Mouse (Mus musculus): Measurements from ENCODE around the gene Nrros.
A peak's percentile ranks its signal among the peaks of the same experiment; 100 is the strongest.

Nrros gene

GRCm38 (mm10) chr16:32165281-32165821 lies at the start of gene Nrros:
Nrros (minus strand) TSS chr16:32165594.
- peak; percentile 72 to 77 for DNase-seq

GRCm38 (mm10) chr16:32214804-32215576 lies 49.6 kb upstream of the Nrros start:
- no peak for DNase-seq

DNA sequence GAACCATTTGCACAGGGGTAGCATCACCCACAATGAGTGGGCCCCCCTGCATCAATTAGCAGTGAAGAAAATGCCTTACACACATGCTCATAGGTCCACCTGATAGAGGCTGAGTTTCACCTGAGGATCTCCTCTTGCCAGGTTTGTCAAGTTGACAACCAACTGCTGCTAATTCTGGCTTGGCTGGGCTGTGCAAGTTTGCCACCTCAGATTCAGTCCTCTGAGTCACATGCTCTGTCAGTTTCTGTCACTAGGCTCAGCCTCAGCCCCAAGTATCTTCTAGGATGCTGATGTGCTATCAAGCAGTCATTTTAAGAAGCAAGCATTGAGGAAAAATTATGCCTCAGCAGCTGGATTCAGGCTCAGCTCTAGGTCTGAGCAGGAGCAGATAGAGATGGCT lies 48.8 kb upstream of the Nrros start:
- DNase-seq: no peak

GRCm38 (mm10) chr16:32204902-32205301 lies 39.5 kb upstream of the Nrros start:
- no peak for DNase-seq

DNA sequence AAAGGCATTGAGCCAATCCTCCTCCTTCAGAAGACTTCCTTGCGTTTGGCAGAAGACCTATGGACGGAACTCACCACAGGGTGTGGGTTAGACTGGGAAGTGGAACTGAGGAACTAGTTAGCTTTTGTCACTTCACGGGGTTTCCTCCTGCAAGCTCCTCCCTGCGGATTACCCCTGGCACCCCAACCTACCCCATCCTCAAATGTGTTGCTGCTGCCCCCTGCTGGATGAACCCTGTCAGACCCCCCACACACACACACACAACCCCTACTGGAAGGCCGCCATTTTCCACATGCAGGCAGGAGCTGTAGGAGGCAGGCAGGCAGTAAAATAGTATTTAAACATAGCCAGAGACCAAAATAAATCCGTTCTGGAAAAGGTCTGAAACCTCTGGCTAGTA lies 37.3 kb upstream of the Nrros start:
- DNase-seq: peak; percentile 88 to 92

DNA sequence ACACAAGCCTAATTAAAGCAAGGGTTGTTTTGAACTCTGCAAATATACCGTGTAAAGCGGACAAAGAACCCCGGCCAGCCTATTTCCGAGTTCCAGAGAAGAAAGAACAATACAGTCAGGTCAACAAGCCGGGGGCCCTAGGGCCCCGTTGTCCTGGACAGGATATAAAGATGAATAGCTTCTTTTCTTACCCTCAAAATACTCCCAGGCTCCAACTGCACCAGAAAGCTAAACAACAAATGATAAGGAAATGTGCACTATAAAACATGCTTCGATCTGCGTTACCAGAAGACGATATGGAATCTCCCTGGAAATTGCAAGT lies 35.6 kb upstream of the Nrros start:
- DNase-seq: no peak

DNA sequence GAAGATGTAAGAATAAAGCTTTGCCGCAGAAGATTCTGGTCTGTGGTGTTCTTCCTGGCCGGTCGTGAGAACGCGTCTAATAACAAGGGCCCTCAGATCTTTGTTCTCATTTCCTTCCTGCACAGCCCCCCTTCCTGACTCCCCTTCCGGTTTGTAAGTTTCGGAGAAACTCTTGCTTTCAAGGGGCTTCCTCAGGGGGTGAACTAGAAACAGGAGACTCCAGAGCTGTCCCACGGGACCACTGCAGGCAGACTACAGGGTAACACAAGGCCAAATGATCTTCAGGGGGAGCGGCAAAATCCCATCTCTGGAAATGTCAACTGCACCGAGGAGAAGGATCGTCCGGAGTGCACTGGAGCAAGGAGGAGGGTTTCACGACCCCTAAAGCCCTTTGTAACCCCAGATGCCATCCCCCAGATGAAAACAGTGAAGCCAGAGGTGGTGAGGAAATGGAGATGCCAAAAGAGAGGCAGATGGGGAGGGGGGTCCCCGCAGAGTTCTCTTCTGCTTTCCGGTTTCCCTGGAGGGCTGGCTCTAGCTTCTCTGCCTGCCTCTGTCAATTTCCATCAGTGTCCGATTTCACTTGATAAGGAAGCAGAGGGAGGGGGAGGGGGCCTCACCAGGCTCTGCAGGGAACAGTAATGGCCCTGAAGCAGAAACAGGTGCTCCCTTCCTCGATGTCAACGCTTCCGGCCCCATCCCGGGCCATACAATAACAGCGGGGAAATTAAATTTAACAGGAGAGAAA lies 35.0 kb upstream of the Nrros start:
- peak; percentile 35 to 44 for DNase-seq

GRCm38 (mm10) chr16:32190011-32190441 lies 24.6 kb upstream of the Nrros start:
- DNase-seq: peak; percentile 51 to 55

GRCm38 (mm10) chr16:32189109-32189508 lies 23.7 kb upstream of the Nrros start:
- peak in 1 of 2 experiments; percentile 33 for DNase-seq

DNA sequence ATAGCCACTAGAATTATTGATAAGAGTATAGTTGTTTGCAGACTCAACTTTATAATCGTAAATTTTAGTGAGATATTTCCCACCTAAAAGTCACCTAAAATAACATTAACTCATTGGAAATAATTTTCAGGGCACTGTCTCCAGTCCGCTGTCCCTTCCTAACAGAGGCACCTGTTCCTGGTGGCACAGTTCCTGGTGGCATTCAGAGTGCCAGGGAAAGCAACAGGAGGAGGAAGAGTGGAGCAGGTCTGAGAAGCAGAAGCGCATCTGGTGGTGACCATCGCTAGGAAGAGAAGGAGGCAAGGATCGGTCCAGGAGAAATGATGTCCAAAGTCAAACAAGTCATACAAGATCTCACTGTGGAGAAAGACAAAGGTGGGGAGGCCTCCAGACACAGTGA lies 20.7 kb upstream of the Nrros start:
- no peak for DNase-seq

DNA sequence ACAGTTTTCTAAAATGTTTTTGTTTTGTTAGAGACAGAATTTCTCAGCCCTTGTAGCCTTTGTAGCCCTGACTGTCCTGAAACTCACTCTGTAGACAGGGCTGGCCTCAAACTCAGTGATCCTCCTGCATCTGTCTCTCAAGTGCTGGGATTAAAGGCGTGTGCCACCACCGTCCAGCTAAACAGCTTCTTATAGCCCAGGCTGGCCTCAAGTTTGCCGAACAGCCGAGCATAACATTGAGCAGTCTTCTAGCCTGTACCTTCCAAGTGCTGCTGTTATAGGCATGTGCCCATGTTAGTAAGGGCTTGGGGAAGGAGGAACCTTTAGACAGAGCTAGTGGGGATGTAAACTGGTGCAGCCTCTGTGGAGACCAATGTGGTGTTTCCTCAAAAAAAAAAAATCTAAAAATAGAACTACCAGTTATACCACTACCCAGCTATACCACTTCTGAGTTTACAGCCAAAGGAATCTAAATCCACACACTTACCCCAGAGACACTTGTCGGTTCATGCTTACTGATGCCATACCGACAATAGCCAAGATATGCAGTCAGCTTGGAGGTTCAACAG lies 14.0 kb upstream of the Nrros start, which contains the start of gene Bex6:
Gene Bex6, plus strand, starts transcription at position 491 of the 569 bp plus-strand sequence.
- no peak for DNase-seq

DNA sequence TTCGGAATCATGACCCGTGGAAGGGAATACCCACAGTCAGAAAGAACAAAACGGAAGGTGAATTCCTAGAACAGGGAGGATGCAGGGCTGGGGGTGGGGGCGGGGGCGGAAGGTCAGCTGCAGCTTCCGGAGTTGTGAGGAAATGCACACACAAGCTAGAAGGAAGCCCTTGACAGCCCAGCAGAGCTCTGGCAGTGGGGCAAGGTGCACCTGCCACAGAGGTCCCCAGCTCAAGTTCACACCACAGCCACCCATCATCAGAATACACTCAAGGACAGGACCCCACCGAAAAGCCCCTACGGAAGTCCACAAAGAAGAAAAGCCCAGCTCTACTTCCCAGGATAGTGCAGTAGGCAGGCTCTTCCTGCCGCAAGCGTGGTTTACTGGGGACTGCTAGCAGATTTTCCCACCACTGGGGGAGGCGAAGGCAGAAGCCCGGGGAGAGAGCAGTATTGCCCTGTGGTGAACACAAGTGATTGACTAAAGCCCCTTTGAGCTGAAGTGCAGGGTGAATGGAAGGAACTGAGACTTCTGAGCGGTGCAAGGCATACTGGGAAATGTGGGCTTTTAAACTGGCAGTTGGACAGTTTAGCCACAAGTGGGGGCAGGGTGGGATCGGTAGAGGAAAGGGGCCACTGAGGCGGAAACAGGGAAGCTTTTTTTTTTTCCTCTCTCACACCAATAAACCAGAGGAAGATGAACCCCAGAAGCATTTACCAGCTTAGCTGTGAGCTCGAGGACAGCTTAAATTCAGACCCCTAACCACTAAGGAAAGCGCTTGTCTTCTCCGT lies 11.7 kb upstream of the Nrros start:
- peak; percentile 62 to 63 for DNase-seq

- no peak for DNase-seq
Observed at GRCm38 (mm10) chr16:32175029-32175428, 9.6 kb upstream of the Nrros start.

GRCm38 (mm10) chr16:32174340-32175005 lies 9.1 kb upstream of the Nrros start:
- no peak for DNase-seq

DNA sequence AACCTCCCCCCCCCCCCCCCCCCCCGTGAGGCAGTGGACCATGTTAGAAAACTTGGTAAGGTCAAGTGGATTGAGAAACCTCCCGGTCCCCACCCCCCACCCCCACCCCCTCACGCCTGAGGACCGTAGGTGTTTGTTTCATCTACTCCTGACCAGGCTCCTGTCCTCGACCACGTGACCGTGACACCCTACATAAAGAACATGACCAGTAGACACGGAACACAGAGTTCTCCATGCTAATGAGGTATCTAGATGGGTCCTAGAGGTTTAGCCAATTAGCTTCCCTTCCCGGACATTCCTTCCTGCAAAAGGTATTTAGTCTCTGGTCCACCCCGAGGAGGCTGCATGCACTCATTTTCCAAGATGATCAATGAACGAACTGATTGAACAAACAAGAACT lies 8.0 kb upstream of the Nrros start:
- no peak for DNase-seq

- DNase-seq: no peak
Observed at GRCm38 (mm10) chr16:32171031-32171731, 5.8 kb upstream of the Nrros start.

DNA sequence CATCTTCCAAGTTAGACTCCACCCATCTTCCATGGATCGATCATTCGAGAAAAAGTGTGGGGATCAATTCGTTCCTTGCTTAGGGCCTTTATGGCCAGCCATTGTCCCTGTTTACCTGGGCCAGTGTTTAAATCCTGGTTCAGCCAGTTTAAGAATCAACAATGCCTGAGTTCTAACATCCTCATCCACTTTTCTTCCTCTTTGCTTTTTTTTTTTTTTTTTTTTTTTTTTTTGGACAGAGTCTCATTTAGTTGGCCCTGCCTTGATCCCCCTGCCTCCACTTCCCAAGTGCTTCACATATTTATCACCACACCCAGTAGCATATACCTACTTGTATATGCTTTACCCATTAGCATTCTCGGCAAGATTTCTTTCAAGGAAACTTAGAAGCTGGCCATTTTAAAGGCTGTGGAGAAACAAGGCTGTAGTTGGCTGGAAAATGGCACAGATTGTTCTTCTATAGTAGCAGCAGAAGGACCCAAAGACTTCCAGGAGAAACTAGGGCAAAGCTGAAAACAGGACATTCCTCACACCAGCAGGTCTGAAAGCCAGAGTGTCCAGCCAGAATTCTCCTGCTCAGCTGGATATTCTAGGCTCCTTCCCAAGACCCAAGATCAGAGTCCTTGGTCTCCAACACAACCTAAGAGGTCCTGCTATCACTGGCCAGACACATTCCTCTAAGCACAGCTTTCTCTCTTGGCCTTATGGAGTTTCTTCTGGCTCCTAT lies 2.6 kb upstream of the Nrros start:
- no peak for DNase-seq

GRCm38 (mm10) chr16:32164396-32165027 lies 882 bp downstream of the Nrros start:
- peak in 1 of 2 experiments; percentile 53 for DNase-seq

GRCm38 (mm10) chr16:32163891-32164290 lies 1.5 kb downstream of the Nrros start:
- DNase-seq: no peak

DNA sequence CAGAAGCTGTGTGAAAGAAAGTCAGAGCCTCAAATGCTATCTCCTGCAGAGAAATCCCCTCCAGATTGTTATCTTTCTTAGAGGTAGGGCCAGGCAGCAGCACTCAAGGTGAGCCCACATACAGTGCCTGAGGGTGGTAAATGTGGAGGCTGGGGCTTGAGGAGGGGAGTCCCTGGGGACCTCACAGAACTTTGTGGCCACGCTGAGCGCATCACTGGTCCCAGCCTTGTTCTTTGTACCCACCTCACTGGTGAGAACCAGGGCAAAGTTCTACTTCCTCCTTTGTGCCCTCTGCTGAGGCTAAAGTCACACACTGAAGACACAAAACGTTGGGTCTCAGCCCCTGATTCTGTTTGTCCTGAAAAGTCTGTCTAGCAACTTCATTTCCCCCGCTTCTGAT lies 2.0 kb downstream of the Nrros start:
- peak; percentile 72 to 82 for DNase-seq

Measured in spleen, adult 18-20 months (tissue).